Mouse (Mus musculus) CH12.LX (cell line): ENCODE results near the gene Dynlt1c. TPM values are rescaled to one million over a fixed set of nuclear protein-coding genes. Genes with fewer than 3 reads are reported as not detected.
"Not testable (repeated sequence)": the region's sequence is repeated elsewhere in the genome, so short reads cannot be mapped to it uniquely, and the experiment has no call there.

ENCODE experiments used
- DNase-seq: peaks from one replicate; pipeline ENCODE4 v3.0.0-alpha.2; 2013; ENCODE audit errors: extremely low read depth
- H3K27ac ChIP-seq: 2 replicates; pipeline ENCODE4 v1.5.1; 2012; ENCODE audit warnings: low read depth, mild to moderate bottlenecking, control low read depth, moderate library complexity; ENCODE audit not compliant: insufficient read depth
- H3K27me3 ChIP-seq: replicated peaks from 2 replicates; pipeline ENCODE3; 2012; ENCODE audit warnings: inconsistent platforms
- H3K36me3 ChIP-seq, 2 experiments: replicated peaks in 1 of 2; 2 replicates each; pipeline versions ENCODE3 to v1.6.1; 2012; ENCODE audit warnings: inconsistent platforms in 1 of 2, low read length in 1 of 2, mild to moderate bottlenecking in 1 of 2, mixed read lengths in 1 of 2, moderate library complexity in 1 of 2; ENCODE audit not compliant: control insufficient read depth in 1 of 2, insufficient read depth in 1 of 2
- H3K4me1 ChIP-seq, 2 experiments: 2 replicates each; pipeline ENCODE4 v1.6.1; 2012; ENCODE audit warnings: inconsistent platforms in 1 of 2, moderate library complexity in 1 of 2; ENCODE audit not compliant: insufficient read depth in 2 of 2, control insufficient read depth in 1 of 2
- H3K4me2 ChIP-seq: 2 replicates; pipeline ENCODE4 v1.6.1; 2012; ENCODE audit warnings: low read depth, mild to moderate bottlenecking, control low read depth; ENCODE audit not compliant: poor library complexity, insufficient read depth, severe bottlenecking
- H3K4me3 ChIP-seq, 3 experiments: fragments of 150-350 bp in 1 of 3; sonication (generic) in 1 of 3; replicated peaks in 1 of 3; 2 replicates each; pipeline versions ENCODE3 to v1.5.1; 2011 to 2012; ENCODE audit warnings: low read depth in 2 of 3, low read length in 2 of 3, mild to moderate bottlenecking in 2 of 3, moderate library complexity in 2 of 3, control low read depth in 1 of 3, improper control_type of control experiment in 1 of 3, inconsistent platforms in 1 of 3, mixed read lengths in 1 of 3; ENCODE audit not compliant: poor library complexity in 1 of 3
- H3K79me2 ChIP-seq: replicated peaks from 2 replicates; pipeline ENCODE4 v1.6.1; 2012; ENCODE audit warnings: mild to moderate bottlenecking, moderate library complexity; ENCODE audit not compliant: control insufficient read depth, poor library complexity, insufficient read depth, severe bottlenecking; ENCODE audit errors: extremely low read depth
- H3K9ac ChIP-seq: 2 replicates; pipeline ENCODE4 v1.6.1; 2012; ENCODE audit warnings: low read depth, mild to moderate bottlenecking, control low read depth, moderate library complexity; ENCODE audit not compliant: insufficient read depth
- H3K9me3 ChIP-seq: replicated peaks from 2 replicates; pipeline ENCODE3; 2012; ENCODE audit warnings: low read length, inconsistent platforms, mixed read lengths
- BHLHE40 ChIP-seq: IDR thresholded peaks from 2 replicates; pipeline ENCODE4 v1.6.1; 2011; ENCODE audit warnings: mild to moderate bottlenecking, low read depth, low read length, improper control_type of control experiment
- ETS1 ChIP-seq: conservative IDR thresholded peaks from 2 replicates; pipeline ENCODE4 v1.6.1; 2012; ENCODE audit warnings: low read depth, mild to moderate bottlenecking, inconsistent platforms, low read length, improper control_type of control experiment, moderate library complexity
- POLR2A ChIP-seq: IDR thresholded peaks from 2 replicates; pipeline ENCODE4 v1.6.1; 2011; ENCODE audit warnings: low read depth, mild to moderate bottlenecking, improper control_type of control experiment, low read length
- TBP ChIP-seq: conservative IDR thresholded peaks from 2 replicates; pipeline ENCODE4 v1.6.1; 2011; ENCODE audit warnings: low read depth, low read length, improper control_type of control experiment
- TCF12 ChIP-seq: IDR thresholded peaks from 2 replicates; pipeline ENCODE4 v1.6.1; 2014; ENCODE audit warnings: low read depth, mild to moderate bottlenecking, inconsistent platforms, low read length, improper control_type of control experiment
- ZNF384 ChIP-seq: IDR thresholded peaks from 2 replicates; pipeline ENCODE4 v1.6.1; 2012; ENCODE audit warnings: low read depth, low read length, improper control_type of control experiment, inconsistent platforms
- dilution Hi-C: fragments of 300-500 bp; cut with MboI; formaldehyde crosslinking; loops from 2 replicates; pipeline ENCODE4 v1.14.3; 2020; ENCODE audit warnings: low sequenced_read_pairs; ENCODE audit not compliant: extremely low pct_unique_long_range_greater_than_20kb, extremely low pct_ligation_motif_present
- in situ Hi-C: fragments of 300-500 bp; cut with MboI; formaldehyde crosslinking; loops from 3 replicates; pipeline ENCODE4 v1.14.3; 2019; ENCODE audit warnings: low sequenced_read_pairs, low pct_ligation_motif_present, low pct_unique_long_range_greater_than_20kb, mixed read lengths
- polyA plus RNA-seq: library from polyadenylated mRNA; unstranded; fragments of >175 nt; gene quantifications from 2 replicates; pipeline ENCODE4 v1.2.1, GENCODE M21; 2012; ENCODE audit warnings: low read depth; ENCODE audit not compliant: insufficient read length
- total RNA-seq, 2 experiments: library from RNA; depleted of rRNA; stranded (reverse); fragments of 300-350 nt in 1 of 2; fragments of >200 nt in 1 of 2; gene quantifications; 2 replicates each; pipeline ENCODE4 v1.2.3; 2012 to 2014

Gene Dynlt1c
- total and polyA plus RNA-seq, 3 experiments = 2.3 to 16.5 (median 11.2) TPM

GRCm38 (mm10) chr17:6593896-6594295 is 7.6 kb upstream of the Dynlt1c start:
- H3K4me2 ChIP-seq = peak overlapping the region; percentile 47
- in situ Hi-C loops, H3K27me3 ChIP-seq, H3K9me3 ChIP-seq, H3K36me3 ChIP-seq, DNase-seq, H3K4me1 ChIP-seq, dilution Hi-C loops: not testable (repeated sequence)
- peaks cover 19% of the 10 kb centered on the region for H3K79me2 ChIP-seq
- peak overlapping the region; percentile 73; the same call in 1 of the 2 replicates for H3K9ac ChIP-seq
- peak overlapping the region; percentile 62 for H3K27ac ChIP-seq
- peak overlapping the region in 2 of 3 experiments; percentile 29 to 30 for H3K4me3 ChIP-seq

- in situ Hi-C loops, H3K4me1 ChIP-seq, H3K9me3 ChIP-seq, dilution Hi-C loops, H3K27me3 ChIP-seq, H3K36me3 ChIP-seq: not testable (repeated sequence)
- Histone ChIP-seq H3K27ac (peak overlapping the region; percentile 3; the same call in 1 of the 2 replicates), H3K4me3 (peak overlapping the region in 1 of 3 experiments; percentile 50), H3K79me2 (peaks cover 19% of the 10 kb centered on the region), H3K9ac (peak overlapping the region; percentile 53; the same call in 1 of the 2 replicates), H3K4me2 (peak overlapping the region; percentile 29; the same call in 1 of the 2 replicates)
- DNase-seq = peak; percentile 3
Measured at GRCm38 (mm10) chr17:6595776-6596497, 5.5 kb upstream of the Dynlt1c start.

GRCm38 (mm10) chr17:6598356-6598755 is 3.1 kb upstream of the Dynlt1c start:
- peaks cover 13% of the 10 kb centered on the region for H3K79me2 ChIP-seq
- H3K27ac ChIP-seq = peak overlapping the region; percentile 93
- H3K36me3 ChIP-seq, H3K9ac ChIP-seq, dilution Hi-C loops, H3K27me3 ChIP-seq, in situ Hi-C loops, H3K4me1 ChIP-seq, H3K9me3 ChIP-seq: not testable (repeated sequence)
- TF ChIP-seq ZNF384 (peak; percentile 67), BHLHE40 (peak; percentile 67), TCF12 (peak; percentile 43; the same call in 1 of the 2 replicates), TBP (0 out of 2 replicates have a peak, but pooled peaks have one; percentile 20), ETS1 (peak; percentile 37; the same call in 1 of the 2 replicates), POLR2A (peak; percentile 37; the same call in 1 of the 2 replicates)
- peak overlapping the region; percentile 36; the same call in 1 of the 2 replicates for H3K4me2 ChIP-seq
- peak overlapping the region; percentile 28 to 66 (median 34) for H3K4me3 ChIP-seq
- peak; percentile 49 for DNase-seq

- not testable (repeated sequence) for H3K36me3 ChIP-seq
Measured at GRCm38 (mm10) chr17:6600216-6600911, 1.1 kb upstream of the Dynlt1c start.

GRCm38 (mm10) chr17:6602205-6602604 is 734 bp downstream of the Dynlt1c start:
- H3K4me1 ChIP-seq, H3K27me3 ChIP-seq, H3K27ac ChIP-seq, DNase-seq, H3K36me3 ChIP-seq, H3K9ac ChIP-seq, dilution Hi-C loops, in situ Hi-C loops, H3K4me2 ChIP-seq, H3K79me2 ChIP-seq, H3K9me3 ChIP-seq: not testable (repeated sequence)
- H3K4me3 ChIP-seq = peak overlapping the region; percentile 20 to 59 (median 34)

More at GRCm38 (mm10) chr17:6600216-6600911, 1.1 kb upstream of the Dynlt1c start:
- H3K9me3 ChIP-seq, H3K4me3 ChIP-seq, H3K4me1 ChIP-seq, H3K79me2 ChIP-seq, dilution Hi-C loops, H3K27me3 ChIP-seq, H3K9ac ChIP-seq, H3K27ac ChIP-seq, DNase-seq, in situ Hi-C loops: not testable (repeated sequence)
- peak overlapping the region; percentile 29; the same call in 1 of the 2 replicates for H3K4me2 ChIP-seq
